Mouse (Mus musculus) E14TG2a.4 (cell line): ENCODE results near the gene Olfr710.
"Not testable (repeated sequence)": the region's sequence is repeated elsewhere in the genome, so short reads cannot be mapped to it uniquely, and the experiment has no call there.

ENCODE experiments used
- CTCF ChIP-seq: conservative IDR thresholded peaks from 2 replicates; pipeline ENCODE4 v1.5.1; 2014; ENCODE audit warnings: low read length
- NANOG ChIP-seq: IDR thresholded peaks from 2 replicates; pipeline ENCODE4 v1.6.1; 2014; ENCODE audit warnings: borderline replicate concordance, low read length, mixed read lengths

- not testable (repeated sequence) for TF ChIP-seq CTCF, NANOG
These were observed 27.2 kb downstream of the Olfr710 start for GRCm38 (mm10) chr7:106920961-106921360.
